Mouse (Mus musculus): ENCODE data around the gene Rpp21.

Rpp21 gene

DNA sequence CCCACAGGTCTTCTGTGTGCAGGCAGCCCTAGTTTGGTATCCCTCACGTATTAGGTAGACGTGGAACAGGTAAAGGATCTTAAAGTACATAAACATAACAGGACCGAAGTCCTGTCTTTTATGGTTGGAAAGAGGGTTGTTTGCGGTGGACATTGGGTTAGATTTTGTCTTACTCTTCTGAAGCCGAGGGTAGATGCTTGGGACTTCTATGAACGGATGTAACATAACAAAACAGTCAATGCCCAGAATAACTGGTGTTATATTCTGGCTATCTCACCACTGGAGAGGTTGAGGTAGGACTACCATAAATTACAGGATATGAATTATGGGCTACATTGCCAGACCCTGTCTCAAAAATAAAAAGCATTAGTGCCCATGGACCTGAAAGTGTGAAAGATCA is at the start of gene Rpp21:
Rpp21 (minus strand) TSS at position 101 of the 400 bp plus-strand sequence.
- DNase-seq = no peak

- no peak for DNase-seq
Observed at GRCm38 (mm10) chr17:36286390-36286789, 28.5 kb upstream of the Rpp21 start, which contains the start of gene H2-M10.2. Gene H2-M10.2 (minus strand): TSS chr17:36286490.

DNA sequence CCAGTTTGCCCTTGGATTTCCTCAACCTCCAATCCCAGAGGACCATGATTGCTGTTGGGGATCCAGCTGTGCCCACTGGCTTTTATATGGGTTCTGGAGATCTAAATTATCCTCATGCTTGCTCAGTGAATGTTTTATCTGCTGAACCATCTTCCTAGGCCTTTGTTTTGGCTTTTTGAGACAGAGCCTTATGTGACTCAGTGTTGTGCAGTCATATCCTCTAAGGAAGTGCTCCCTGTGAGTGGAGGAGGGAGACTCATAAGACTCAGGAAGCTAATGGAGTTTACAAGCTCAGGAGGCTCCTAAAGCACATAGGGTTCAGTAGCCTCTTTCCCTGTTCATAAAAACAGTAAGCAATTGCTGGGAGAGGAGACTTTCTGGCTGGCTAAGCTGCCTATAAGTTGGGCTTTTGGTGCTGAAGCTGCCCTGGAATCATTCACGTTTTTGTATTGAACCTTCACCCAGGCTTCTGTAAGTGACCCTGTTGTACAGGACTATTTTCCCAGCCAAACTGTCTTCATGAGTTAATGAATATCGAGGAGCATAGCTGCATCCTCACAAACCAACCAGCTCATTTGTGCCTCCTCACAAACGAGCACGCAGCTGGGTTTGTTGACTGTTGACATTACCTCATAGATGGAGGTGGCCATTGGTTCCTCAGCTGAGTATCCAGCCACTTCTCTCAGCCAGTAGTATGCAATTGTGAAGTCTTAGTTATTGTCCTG is 23.8 kb upstream of the Rpp21 start:
- no peak for DNase-seq

DNA sequence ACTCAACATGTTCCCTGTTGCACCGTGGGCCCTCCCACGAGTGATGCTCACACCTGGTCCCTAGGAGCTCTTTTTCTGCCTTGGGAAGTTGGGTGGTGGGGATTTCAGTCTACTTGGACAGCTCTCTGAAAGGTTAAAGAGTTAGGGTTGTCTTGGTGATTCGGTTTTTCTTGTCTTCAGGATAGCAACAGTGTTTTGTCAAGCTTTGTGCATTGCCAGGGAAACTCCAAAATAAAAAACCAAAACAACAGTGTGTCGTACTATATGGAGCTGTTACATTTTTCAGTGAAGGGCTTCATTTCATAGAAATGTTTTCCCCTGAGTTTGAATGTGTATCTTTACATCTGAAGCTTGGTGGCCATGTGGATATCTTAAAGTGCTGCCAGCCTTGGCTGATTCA is 16.9 kb upstream of the Rpp21 start:
- no peak for DNase-seq

DNA sequence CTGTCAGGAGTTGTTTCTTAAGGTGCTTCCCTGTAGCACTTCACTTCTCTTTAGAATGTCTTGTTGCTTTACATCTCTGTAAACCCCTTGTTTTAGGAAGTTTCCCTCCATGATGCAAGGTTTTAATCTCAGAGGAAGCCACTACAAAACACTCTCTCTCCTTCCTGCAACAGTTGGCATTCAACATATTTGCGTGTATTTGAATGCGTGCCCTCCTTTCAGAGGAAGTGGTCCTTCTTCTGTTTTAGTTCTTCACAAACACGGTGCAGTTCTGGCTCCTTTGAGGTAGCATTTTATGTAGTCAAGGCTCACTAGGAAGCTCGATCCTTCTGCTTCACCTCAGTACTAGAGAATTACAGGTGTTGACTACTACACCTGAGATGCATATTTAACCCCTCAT is 15.9 kb upstream of the Rpp21 start:
- DNase-seq = peak; percentile 29

DNA sequence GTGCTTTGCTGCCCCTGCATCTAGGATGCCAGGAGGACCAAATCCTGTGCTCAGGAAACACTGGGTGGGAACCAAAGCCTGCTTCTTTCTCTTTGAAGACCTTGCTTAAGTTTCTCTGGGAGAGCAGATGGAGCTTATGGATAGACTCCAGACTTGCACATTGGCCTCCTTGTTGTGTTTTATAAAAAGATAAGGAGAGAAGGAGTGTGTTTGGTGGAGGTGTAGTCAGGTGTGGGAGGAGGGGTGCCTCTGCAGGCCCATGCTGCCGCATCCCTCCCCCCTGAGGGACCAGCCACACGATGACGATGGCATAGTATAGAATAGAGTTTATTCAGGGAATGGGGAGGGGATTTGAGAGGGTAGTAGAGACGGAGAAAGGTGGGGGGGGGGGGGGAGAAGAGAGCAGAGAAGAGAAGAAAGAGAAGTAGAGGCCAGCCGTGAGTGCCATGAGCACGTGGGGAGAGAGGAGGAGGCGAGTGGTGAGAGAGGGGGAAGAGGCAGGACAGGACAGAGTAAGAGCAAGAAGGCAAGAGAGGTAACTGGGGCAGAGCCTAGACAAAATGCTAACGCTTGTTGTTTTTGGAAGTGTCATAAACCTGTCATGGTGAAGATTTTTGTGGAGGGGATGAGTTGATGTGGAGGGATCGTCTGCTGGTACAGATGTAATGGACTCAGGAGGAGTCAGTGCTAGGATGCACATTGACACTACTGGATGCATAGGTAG is 14.9 kb upstream of the Rpp21 start:
- DNase-seq = no peak

DNA sequence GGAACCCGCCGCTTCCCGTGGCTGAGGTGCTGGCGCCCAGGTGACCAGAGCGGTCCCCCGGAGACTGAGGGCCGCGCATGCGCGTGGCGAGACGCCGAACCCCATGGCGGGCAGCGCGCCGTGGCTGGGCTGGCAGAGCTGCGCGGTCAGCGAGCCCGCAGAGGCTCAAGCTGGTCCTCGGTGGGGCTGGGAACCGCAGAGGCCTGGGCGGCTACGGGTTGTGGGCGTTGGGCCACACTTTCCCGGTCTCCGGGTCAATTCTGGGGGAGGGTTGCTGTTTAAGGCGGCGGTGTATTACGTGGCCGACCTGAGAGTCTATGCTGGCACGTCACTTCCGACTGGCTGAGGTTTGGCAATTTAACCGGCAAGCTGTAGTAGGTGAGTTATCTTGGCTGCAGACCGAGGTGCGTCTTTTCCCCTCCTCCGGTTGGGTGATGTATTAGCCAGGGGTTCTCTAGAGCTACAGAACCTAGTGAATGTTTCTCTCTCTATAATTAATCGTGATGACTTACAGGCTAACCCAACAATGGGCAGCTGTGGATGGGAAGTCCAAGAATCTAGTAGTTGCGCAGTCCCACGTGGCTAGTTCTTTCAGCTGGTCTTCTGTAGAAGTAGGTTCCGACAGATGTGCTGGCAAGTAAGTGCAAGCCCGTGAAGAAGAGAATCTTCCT is 13.9 kb upstream of the Rpp21 start, which contains the start of gene Trim39:
Trim39 (minus strand) TSS at position 662 of the 671 bp plus-strand sequence.
- no peak for DNase-seq

DNA sequence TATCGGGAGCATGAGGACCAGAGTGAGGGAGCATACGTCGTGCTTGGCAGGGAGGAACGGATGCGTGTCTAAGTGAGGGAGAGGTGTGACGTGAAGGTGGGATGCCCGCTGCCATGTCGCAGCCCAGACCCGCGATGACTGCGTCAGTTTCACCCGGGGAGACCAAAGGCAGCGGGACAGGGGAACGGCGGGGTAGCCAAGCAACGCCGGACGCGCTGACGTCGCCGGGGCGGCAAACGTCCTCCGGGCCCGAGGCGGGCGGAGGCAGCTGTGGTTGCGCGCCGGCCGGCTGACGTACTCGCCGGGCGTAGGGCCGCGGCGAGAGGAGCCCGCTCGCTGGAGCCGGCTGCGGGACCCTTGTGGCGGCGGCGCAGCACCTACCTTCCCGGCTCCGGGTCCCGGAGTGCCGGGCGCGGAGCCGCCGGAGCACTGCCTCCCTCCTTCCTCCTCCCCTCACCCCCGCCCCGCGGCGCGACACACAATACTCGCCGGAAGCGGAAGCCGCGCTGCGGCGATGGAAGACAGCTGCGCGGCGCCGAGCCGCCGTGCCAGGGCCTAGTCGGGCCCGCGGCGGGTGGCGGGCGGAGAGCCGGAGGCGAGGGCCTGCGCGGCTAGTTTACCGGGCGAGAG is 13.2 kb upstream of the Rpp21 start:
- DNase-seq = peak; percentile 94

GRCm38 (mm10) chr17:36265834-36266233 is 8.0 kb upstream of the Rpp21 start:
- DNase-seq = peak; percentile 77

GRCm38 (mm10) chr17:36264273-36264925 is 6.5 kb upstream of the Rpp21 start:
- DNase-seq = no peak

- DNase-seq = no peak
Observed at GRCm38 (mm10) chr17:36261511-36262166, 3.8 kb upstream of the Rpp21 start.

DNA sequence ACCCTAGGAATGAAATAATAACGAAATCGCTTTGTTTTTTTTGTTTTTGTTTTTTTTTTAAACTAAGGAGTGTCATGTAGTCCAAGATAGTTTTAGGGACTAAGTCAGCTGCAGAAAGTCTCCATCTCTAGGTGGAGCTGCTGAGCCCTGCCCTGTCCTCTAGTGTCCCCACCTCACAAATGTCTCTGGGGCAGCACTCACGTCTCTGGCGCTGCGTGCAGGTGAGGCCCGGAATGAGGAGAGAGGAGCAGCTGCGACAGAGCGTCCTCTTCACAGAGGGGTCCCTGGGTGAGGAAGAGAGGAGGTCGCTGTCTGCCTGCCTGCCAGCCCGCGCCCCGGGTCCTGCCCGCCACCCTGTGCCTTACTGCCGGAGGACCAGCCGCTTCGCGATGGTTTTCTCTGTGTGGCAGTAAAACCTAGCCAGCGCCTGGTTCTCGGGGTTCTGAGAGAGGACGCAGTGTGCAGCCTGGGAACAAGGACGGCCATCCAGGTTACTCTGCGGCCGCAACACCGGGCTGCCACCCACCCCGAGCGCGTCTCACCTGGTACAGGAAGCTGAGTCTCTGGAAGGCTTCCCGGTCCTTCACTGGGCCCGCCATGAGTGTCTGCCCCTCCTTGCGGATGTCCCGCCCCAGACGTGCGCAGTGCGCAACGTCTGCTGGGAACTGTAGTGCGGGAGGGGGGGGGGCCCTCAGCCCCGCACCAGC is 475 bp downstream of the Rpp21 start:
- peak; percentile 84 for DNase-seq

GRCm38 (mm10) chr17:36253087-36253600 is 4.7 kb downstream of the Rpp21 start:
- no peak for DNase-seq

DNA sequence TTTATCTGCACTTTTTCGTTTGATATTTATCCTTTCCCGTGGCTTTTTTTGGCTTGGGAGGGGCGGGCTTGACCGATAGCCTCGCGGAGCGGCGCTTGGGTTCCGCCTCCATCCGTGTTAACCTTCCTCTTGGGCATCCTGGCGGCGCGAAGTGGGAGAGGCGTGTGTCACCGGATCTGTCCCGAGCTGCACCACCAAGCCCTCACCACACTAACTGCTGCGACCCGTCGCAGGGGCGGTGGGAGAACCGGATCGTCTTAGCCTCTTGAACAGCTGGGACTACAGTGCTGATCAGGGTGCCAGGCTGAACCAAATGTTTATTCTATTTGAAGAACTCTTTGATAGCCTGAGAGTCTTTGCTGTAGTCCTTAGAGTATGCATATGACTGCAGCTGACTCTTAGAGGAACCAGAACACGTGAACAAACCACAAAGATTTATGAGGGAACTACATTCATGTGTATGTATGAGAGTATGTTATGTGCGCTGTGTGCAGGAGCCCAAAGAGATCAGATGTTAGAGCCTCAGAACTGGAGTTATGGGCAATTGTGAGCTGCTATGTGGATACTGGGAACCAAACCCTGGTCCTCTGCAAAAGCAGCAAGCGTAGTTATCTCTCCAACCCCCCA is 5.5 kb downstream of the Rpp21 start:
- DNase-seq = peak; percentile 62

DNA sequence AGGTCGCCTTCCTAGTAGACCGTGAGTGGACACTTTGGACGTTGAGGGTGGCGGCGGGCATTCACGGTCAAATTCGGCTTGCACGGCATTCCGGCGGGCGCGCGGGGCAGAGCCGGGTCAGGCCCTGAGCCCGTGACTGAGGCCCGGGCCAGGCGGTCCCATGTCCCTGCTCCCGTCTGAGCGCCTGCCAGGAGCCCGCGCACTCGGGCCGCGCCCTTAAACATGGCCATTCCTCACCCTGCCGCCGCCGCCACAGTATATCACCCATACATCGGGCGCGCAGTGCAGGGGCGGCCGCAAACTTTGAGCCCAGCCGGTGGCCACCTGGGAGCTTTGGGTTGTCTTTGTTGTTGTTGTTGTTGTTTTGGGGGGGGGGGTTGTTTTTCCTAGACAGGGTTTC is 9.0 kb downstream of the Rpp21 start:
- DNase-seq = no peak

- no peak for DNase-seq
Observed at GRCm38 (mm10) chr17:36245741-36246140, 12.1 kb downstream of the Rpp21 start.

DNA sequence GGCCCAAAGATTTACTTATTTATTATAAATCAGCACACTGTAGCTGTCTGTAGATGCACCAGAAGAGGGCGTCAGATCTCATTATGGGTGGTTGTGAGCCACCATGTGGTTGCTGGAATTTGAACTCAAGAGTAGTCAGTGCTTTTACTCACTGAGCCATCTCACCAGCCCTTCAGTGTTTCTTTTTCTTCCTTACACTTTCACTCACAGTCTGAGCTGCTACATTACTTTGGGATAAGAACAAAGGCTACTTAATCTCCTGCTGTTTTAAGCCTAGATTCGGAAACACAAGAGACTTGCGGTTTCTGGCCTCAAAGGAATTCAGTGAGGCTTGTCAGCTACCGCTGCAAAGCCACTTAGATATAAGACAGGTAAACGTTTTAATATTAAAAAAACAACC is 13.8 kb downstream of the Rpp21 start:
- no peak for DNase-seq

GRCm38 (mm10) chr17:36240637-36241213 is 17.1 kb downstream of the Rpp21 start:
- DNase-seq = no peak

DNA sequence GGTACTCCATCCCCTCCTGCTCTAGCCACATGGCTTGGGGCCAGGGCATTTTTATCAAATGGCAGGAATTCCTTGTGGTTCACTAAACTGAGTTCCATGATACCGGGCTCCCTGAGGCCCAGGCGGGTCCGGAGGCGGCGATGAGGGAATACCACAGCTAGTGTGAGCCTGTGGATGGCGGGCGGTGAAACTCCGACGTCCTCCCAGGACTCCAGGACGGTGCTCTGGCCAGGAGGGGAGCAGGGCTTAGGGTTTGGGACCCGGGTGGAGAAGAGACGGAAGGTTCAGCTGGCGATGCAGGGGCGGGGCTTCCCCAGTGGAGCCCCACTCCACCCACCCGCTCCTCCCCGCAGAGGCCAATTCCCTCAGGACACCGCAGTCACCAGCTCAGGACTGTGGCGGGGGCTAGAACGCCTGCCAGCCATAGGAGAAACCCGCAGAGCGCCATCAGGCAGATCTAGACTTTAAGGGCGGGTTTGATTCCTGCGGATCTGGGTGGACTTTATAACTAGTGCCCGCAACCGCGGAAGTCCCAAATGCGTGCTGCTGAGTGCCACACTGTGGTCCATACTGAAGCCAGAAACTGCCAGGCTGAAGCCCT is 20.4 kb downstream of the Rpp21 start:
- DNase-seq = no peak

- DNase-seq = peak; percentile 75
Observed at GRCm38 (mm10) chr17:36235300-36235699, 22.6 kb downstream of the Rpp21 start.
